Mouse (Mus musculus): ENCODE results near the gene Edn1. TPM values are rescaled to one million over a fixed set of nuclear protein-coding genes. Genes with fewer than 3 reads are reported as not detected.

Gene Edn1
- 152 TPM for polyA plus RNA-seq (2021)

DNA sequence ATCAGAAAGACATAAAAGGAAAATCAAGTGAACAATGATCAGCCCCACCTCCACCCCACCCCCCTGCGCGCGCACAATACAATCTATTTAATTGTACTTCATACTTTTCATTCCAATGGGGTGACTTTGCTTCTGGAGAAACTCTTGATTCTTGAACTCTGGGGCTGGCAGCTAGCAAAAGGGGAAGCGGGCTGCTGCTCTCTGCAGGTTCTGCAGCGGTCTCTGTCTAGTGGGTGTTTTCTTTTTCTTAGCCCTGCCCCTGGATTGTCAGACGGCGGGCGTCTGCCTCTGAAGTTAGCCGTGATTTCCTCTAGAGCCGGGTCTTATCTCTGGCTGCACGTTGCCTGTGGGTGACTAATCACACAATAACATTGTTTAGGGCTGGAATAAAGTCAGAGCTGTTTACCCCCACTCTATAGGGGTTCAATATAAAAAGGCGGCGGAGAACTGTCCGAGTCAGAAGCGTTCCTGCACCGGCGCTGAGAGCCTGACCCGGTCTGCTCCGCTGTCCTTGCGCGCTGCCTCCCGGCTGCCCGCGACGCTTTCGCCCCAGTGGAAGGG, at the start of gene Edn1:
Gene Edn1 (plus strand): TSS at position 316 of the 561 bp plus-strand sequence.
- POLR2A ChIA-PET: interaction anchor here (0.6 to 3.1 kb wide), 29 partner anchors 9 to 1307 kb away, joined by 3 to 15 read pairs (median 4); no protein-coding TSS in a partner anchor
- ATAC-seq: peak; percentile 73
- DNase-seq (ENCODE audit: low read depth, low spot score): no peak
- CTCF ChIA-PET: interaction anchor here (1.1 to 4.8 kb wide), 5 partner anchors 16 to 289 kb away, joined by 3 to 19 read pairs (median 4); no protein-coding TSS in a partner anchor
- no peaks in the 10 kb centered on the region for H3K27me3 ChIP-seq
- in situ Hi-C loops (cut with MboI; ENCODE audit: low pct_unique_long_range_greater_than_20kb): loop anchor here (5.0 to 10.0 kb wide), 3 partner anchors 254 to 654 kb away; no protein-coding TSS in a partner anchor
- no peak for TF ChIP-seq CTCF (IDR thresholded peaks at IDR 0.05)

- ATAC-seq (no peak), DNase-seq (ENCODE audit: low read depth, low spot score) (no peak)
- POLR2A ChIA-PET: no interaction called here
- in situ Hi-C loops (cut with MboI; ENCODE audit: low pct_unique_long_range_greater_than_20kb): loop anchor here (25.0 kb wide), 1 partner anchor 967 kb away; no protein-coding TSS in a partner anchor
- TF ChIP-seq CTCF (IDR thresholded peaks at IDR 0.05): no peak
- CTCF ChIA-PET: interaction anchor here (0.8 to 1.7 kb wide), 3 partner anchors 35 to 336 kb away, joined by 3 to 4 read pairs (median 3); no protein-coding TSS in a partner anchor
- H3K27me3 ChIP-seq: no peaks in the 10 kb centered on the region
These were observed 47.5 kb upstream of the Edn1 start for GRCm38 (mm10) chr13:42253821-42254220.

GRCm38 (mm10) chr13:42255105-42255504, 46.2 kb upstream of the Edn1 start:
- in situ Hi-C loops (cut with MboI; ENCODE audit: low pct_unique_long_range_greater_than_20kb): loop anchor here (25.0 kb wide), 1 partner anchor 968 kb away; no protein-coding TSS in a partner anchor
- CTCF ChIA-PET: interaction anchor here (1.7 kb wide), 1 partner anchor 335 kb away, joined by 4 read pairs; no protein-coding TSS in a partner anchor
- ATAC-seq (no peak), DNase-seq (ENCODE audit: low read depth, low spot score) (no peak)
- POLR2A ChIA-PET: no interaction called here
- no peaks in the 10 kb centered on the region for H3K27me3 ChIP-seq
- no peak for TF ChIP-seq CTCF (IDR thresholded peaks at IDR 0.05)

- ATAC-seq (no peak), DNase-seq (ENCODE audit: low read depth, low spot score) (no peak)
- ChIA-PET CTCF (no interaction called here), POLR2A (no interaction called here)
- in situ Hi-C loops (cut with MboI; ENCODE audit: low pct_unique_long_range_greater_than_20kb): loop anchor here (25.0 kb wide), 1 partner anchor 971 kb away; no protein-coding TSS in a partner anchor
- no peaks in the 10 kb centered on the region for H3K27me3 ChIP-seq
- TF ChIP-seq CTCF (IDR thresholded peaks at IDR 0.05): no peak
These were observed 42.9 kb upstream of the Edn1 start for GRCm38 (mm10) chr13:42258422-42258821.

- ChIA-PET POLR2A (no interaction called here), CTCF (no interaction called here)
- H3K27me3 ChIP-seq: no peaks in the 10 kb centered on the region
- ATAC-seq (no peak), DNase-seq (ENCODE audit: low read depth, low spot score) (no peak)
- no peak for TF ChIP-seq CTCF (IDR thresholded peaks at IDR 0.05)
- in situ Hi-C loops (cut with MboI; ENCODE audit: low pct_unique_long_range_greater_than_20kb): loop anchor here (25.0 kb wide), 1 partner anchor 973 kb away; no protein-coding TSS in a partner anchor
These were observed 40.6 kb upstream of the Edn1 start for GRCm38 (mm10) chr13:42260667-42261066.

- CTCF ChIA-PET: interaction anchor here (1.5 kb wide), 1 partner anchor 21 kb away, joined by 5 read pairs; no protein-coding TSS in a partner anchor
These were observed 31.2 kb upstream of the Edn1 start for GRCm38 (mm10) chr13:42270051-42270450.

DNA sequence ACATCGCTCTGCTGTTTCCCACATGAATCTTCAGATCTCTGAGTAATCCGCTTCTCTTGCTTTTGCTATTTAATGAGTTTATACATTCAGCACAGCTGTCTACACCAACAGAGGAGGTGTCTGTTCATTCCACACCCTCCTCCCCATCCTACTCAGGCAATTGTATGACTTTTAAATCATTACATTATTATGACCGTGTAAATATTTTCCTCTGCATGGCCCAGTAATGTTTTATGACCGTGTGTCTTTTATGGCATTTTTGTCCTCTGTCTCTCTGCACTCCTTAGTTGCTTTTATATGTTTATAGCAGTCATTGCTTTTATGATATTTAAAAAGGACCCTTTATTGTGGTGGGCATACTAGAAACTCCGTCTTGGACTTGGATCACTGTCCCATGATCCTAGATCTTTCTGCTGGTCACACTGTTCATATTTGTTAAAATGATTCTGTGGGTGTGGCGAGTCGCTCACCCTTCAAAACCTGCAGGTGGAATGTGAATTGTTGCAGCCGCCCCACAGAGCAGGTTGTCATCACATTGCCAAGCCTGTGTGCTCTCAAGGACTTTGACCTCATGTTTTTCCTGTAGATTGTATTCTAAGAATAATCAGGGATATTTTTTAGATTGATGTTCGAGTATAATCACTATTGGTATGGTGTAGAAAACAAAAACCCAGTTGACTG, 24.4 kb upstream of the Edn1 start:
- ChIA-PET POLR2A (no interaction called here), CTCF (no interaction called here)
- in situ Hi-C loops (cut with MboI; ENCODE audit: low pct_unique_long_range_greater_than_20kb): loop anchor here (25.0 kb wide), 1 partner anchor 535 kb away; no protein-coding TSS in a partner anchor
- no peak for TF ChIP-seq CTCF (IDR thresholded peaks at IDR 0.05)
- ATAC-seq: no peak
- no peak for DNase-seq (ENCODE audit: low read depth, low spot score)
- no peaks in the 10 kb centered on the region for H3K27me3 ChIP-seq

More at GRCm38 (mm10) chr13:42270051-42270450, 31.2 kb upstream of the Edn1 start:
- no peaks in the 10 kb centered on the region for H3K27me3 ChIP-seq
- ATAC-seq (no peak), DNase-seq (ENCODE audit: low read depth, low spot score) (no peak)
- POLR2A ChIA-PET: interaction anchor here (1.0 kb wide), 1 partner anchor 25 kb away, joined by 3 read pairs; no protein-coding TSS in a partner anchor
- in situ Hi-C loops (cut with MboI; ENCODE audit: low pct_unique_long_range_greater_than_20kb): loop anchor here (25.0 kb wide), 1 partner anchor 983 kb away; no protein-coding TSS in a partner anchor
- no peak for TF ChIP-seq CTCF (IDR thresholded peaks at IDR 0.05)

- ATAC-seq: no peak
- POLR2A ChIA-PET: no interaction called here
- CTCF ChIA-PET: no interaction called here
These were observed 23.5 kb upstream of the Edn1 start for GRCm38 (mm10) chr13:42277751-42278150.

DNA sequence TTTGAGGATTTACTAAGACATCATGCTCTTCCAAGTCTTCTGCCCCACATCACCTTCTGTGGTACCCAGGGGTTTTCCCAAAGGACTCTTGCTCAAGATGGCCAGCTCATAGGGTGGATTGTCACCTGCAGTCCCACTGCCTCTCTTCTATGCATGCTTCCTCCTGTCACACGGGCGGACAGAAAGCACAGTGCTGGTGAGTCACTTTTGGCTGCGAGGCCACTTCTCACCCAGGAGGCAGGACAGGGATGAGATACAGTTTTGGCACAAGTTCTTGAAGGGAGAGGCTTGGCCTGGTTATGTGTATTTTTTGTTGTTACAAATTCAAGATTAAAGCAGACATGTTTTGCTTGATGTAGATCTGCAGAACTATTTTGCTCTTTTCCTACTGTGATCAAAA, 15.4 kb upstream of the Edn1 start:
- in situ Hi-C loops (cut with MboI; ENCODE audit: low pct_unique_long_range_greater_than_20kb): loop anchor here (25.0 kb wide), 1 partner anchor 526 kb away; no protein-coding TSS in a partner anchor

More at GRCm38 (mm10) chr13:42277751-42278150, 23.5 kb upstream of the Edn1 start:
- in situ Hi-C loops (cut with MboI; ENCODE audit: low pct_unique_long_range_greater_than_20kb): loop anchor here (25.0 kb wide), 1 partner anchor 535 kb away; no protein-coding TSS in a partner anchor
- no peak for TF ChIP-seq CTCF (IDR thresholded peaks at IDR 0.05)
- no peak for DNase-seq (ENCODE audit: low read depth, low spot score)
- no peaks in the 10 kb centered on the region for H3K27me3 ChIP-seq

DNA sequence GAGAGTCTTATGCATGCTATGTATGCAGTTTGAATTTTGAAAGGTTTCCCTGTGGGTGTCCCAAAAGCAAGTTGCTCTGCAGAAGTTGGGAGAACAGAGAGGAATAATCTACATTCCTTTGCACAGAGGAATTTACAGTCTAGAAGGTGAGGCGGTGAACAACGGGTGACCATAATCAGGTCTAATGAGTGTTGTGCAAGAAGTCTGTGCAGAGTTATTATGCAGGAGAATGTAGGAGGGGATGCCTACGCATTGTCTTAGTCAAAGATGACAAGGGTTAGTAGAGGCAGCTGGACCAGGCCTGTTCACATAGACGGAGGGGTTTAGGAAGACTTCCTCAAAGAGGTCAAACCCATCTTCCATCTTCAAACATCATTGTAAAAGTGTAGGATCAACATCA, 14.5 kb upstream of the Edn1 start:
- no peak for ATAC-seq
- in situ Hi-C loops (cut with MboI; ENCODE audit: low pct_unique_long_range_greater_than_20kb): loop anchor here (25.0 kb wide), 1 partner anchor 526 kb away; no protein-coding TSS in a partner anchor

More for the DNA sequence above, 15.4 kb upstream of the Edn1 start:
- no peaks in the 10 kb centered on the region for H3K27me3 ChIP-seq
- no peak for DNase-seq (ENCODE audit: low read depth, low spot score)
- CTCF ChIA-PET: interaction anchor here (0.8 to 2.9 kb wide), 3 partner anchors 11 to 45 kb away, joined by 3 to 12 read pairs (median 5); partner anchors contain the start of gene Edn1
- no peak for TF ChIP-seq CTCF (IDR thresholded peaks at IDR 0.05)
- ATAC-seq: no peak
- POLR2A ChIA-PET: no interaction called here

More for the DNA sequence above, 14.5 kb upstream of the Edn1 start:
- CTCF ChIA-PET: interaction anchor here (2.9 kb wide), 1 partner anchor 14 kb away, joined by 12 read pairs; the partner anchor contains the start of gene Edn1
- TF ChIP-seq CTCF (IDR thresholded peaks at IDR 0.05): no peak
- H3K27me3 ChIP-seq: no peaks in the 10 kb centered on the region
- DNase-seq (ENCODE audit: low read depth, low spot score): no peak
- POLR2A ChIA-PET: no interaction called here
